Mouse (Mus musculus): Measurements from ENCODE around the gene Rab35. TPM values are rescaled to one million over a fixed set of nuclear protein-coding genes. Genes with fewer than 3 reads are reported as not detected.

Rab35 gene
- polyA plus RNA-seq, 1 experiment = 50.3 TPM

- 90% methylated on average over 11 of the region's 11 CpGs for WGBS
- Histone ChIP-seq H3K27ac (ENCODE audit: insufficient read depth, low read depth, low read length) (no peak overlapping the region), H3K36me3 (ENCODE audit: control insufficient read depth, insufficient read depth, low read length) (peaks cover 3% of the 10 kb centered on the region), H3K27me3 (replicated peaks; ENCODE audit: control insufficient read depth, insufficient read depth, low read length) (no peaks in the 10 kb centered on the region), H3K4me1 (ENCODE audit: control insufficient read depth, insufficient read depth, low read length) (no peaks in the 10 kb centered on the region), H3K4me3 (ENCODE audit: insufficient read depth, low read depth, low read length) (no peak overlapping the region)
- no peak for TF ChIP-seq CTCF (conservative IDR thresholded peaks at IDR 0.05; ENCODE audit: insufficient read depth, insufficient read length, low read depth, low read length)
- no peak for DNase-seq
These were observed 20.1 kb upstream of the Rab35 start for GRCm38 (mm10) chr5:115611566-115611965.

- H3K36me3 ChIP-seq (ENCODE audit: control insufficient read depth, insufficient read depth, low read length) = peaks cover 2% of the 10 kb centered on the region
- H3K4me1 ChIP-seq (ENCODE audit: control insufficient read depth, insufficient read depth, low read length) = no peaks in the 10 kb centered on the region
- H3K27ac ChIP-seq (ENCODE audit: insufficient read depth, low read depth, low read length) = no peak overlapping the region
- no peak overlapping the region for H3K4me3 ChIP-seq (ENCODE audit: insufficient read depth, low read depth, low read length)
- DNase-seq = no peak
- no peaks in the 10 kb centered on the region for H3K27me3 ChIP-seq (replicated peaks; ENCODE audit: control insufficient read depth, insufficient read depth, low read length)
- 81% methylated on average over 9 of the region's 9 CpGs for WGBS
- TF ChIP-seq POLR2A (IDR thresholded peaks at IDR 0.05; ENCODE audit: low read depth, low read length) (no peak), CTCF (conservative IDR thresholded peaks at IDR 0.05; ENCODE audit: insufficient read depth, insufficient read length, low read depth, low read length) (no peak)
These were observed 18.4 kb upstream of the Rab35 start for GRCm38 (mm10) chr5:115613332-115613731.

GRCm38 (mm10) chr5:115614948-115615347 is 16.8 kb upstream of the Rab35 start:
- TF ChIP-seq CTCF (conservative IDR thresholded peaks at IDR 0.05; ENCODE audit: insufficient read depth, insufficient read length, low read depth, low read length) (peak; percentile 64), POLR2A (IDR thresholded peaks at IDR 0.05; ENCODE audit: low read depth, low read length) (no peak)
- Histone ChIP-seq H3K4me1 (ENCODE audit: control insufficient read depth, insufficient read depth, low read length) (no peaks in the 10 kb centered on the region), H3K4me3 (ENCODE audit: insufficient read depth, low read depth, low read length) (no peak overlapping the region), H3K27ac (ENCODE audit: insufficient read depth, low read depth, low read length) (no peak overlapping the region), H3K27me3 (replicated peaks; ENCODE audit: control insufficient read depth, insufficient read depth, low read length) (no peaks in the 10 kb centered on the region), H3K36me3 (ENCODE audit: control insufficient read depth, insufficient read depth, low read length) (no peaks in the 10 kb centered on the region; the same call in none of the 2 replicates)
- DNase-seq = peak; percentile 41
- 66% methylated on average over 7 of the region's 7 CpGs for WGBS

GRCm38 (mm10) chr5:115619690-115620089 is 12.0 kb upstream of the Rab35 start:
- WGBS = 94% methylated on average over 15 of the region's 15 CpGs
- TF ChIP-seq CTCF (conservative IDR thresholded peaks at IDR 0.05; ENCODE audit: insufficient read depth, insufficient read length, low read depth, low read length) = no peak
- no peak for TF ChIP-seq POLR2A (IDR thresholded peaks at IDR 0.05; ENCODE audit: low read depth, low read length)
- H3K4me1 ChIP-seq (ENCODE audit: control insufficient read depth, insufficient read depth, low read length) = no peaks in the 10 kb centered on the region
- DNase-seq = no peak
- H3K4me3 ChIP-seq (ENCODE audit: insufficient read depth, low read depth, low read length) = no peak overlapping the region
- H3K36me3 ChIP-seq (ENCODE audit: control insufficient read depth, insufficient read depth, low read length) = no peaks in the 10 kb centered on the region; the same call in none of the 2 replicates
- no peak overlapping the region for H3K27ac ChIP-seq (ENCODE audit: insufficient read depth, low read depth, low read length)
- no peaks in the 10 kb centered on the region for H3K27me3 ChIP-seq (replicated peaks; ENCODE audit: control insufficient read depth, insufficient read depth, low read length)

- 76% methylated on average over 7 of the region's 7 CpGs for WGBS
- no peak for TF ChIP-seq CTCF (conservative IDR thresholded peaks at IDR 0.05; ENCODE audit: insufficient read depth, insufficient read length, low read depth, low read length)
- TF ChIP-seq POLR2A (IDR thresholded peaks at IDR 0.05; ENCODE audit: low read depth, low read length) = no peak
- H3K4me1 ChIP-seq (ENCODE audit: control insufficient read depth, insufficient read depth, low read length) = no peaks in the 10 kb centered on the region
These were observed 9.0 kb upstream of the Rab35 start for GRCm38 (mm10) chr5:115622686-115623085.

GRCm38 (mm10) chr5:115623694-115624440 is 7.8 kb upstream of the Rab35 start:
- no peak for DNase-seq
- Histone ChIP-seq H3K4me3 (ENCODE audit: insufficient read depth, low read depth, low read length) (no peak overlapping the region), H3K27ac (ENCODE audit: insufficient read depth, low read depth, low read length) (no peak overlapping the region), H3K36me3 (ENCODE audit: control insufficient read depth, insufficient read depth, low read length) (no peaks in the 10 kb centered on the region; the same call in 1 of the 2 replicates), H3K27me3 (replicated peaks; ENCODE audit: control insufficient read depth, insufficient read depth, low read length) (no peaks in the 10 kb centered on the region), H3K4me1 (ENCODE audit: control insufficient read depth, insufficient read depth, low read length) (no peaks in the 10 kb centered on the region)
- WGBS = 83% methylated on average over 9 of the region's 9 CpGs
- no peak for TF ChIP-seq POLR2A (IDR thresholded peaks at IDR 0.05; ENCODE audit: low read depth, low read length)
- TF ChIP-seq CTCF (conservative IDR thresholded peaks at IDR 0.05; ENCODE audit: insufficient read depth, insufficient read length, low read depth, low read length) = no peak

More at GRCm38 (mm10) chr5:115622686-115623085, 9.0 kb upstream of the Rab35 start:
- H3K27me3 ChIP-seq (replicated peaks; ENCODE audit: control insufficient read depth, insufficient read depth, low read length) = no peaks in the 10 kb centered on the region
- no peak overlapping the region for H3K27ac ChIP-seq (ENCODE audit: insufficient read depth, low read depth, low read length)
- no peak for DNase-seq
- H3K4me3 ChIP-seq (ENCODE audit: insufficient read depth, low read depth, low read length) = no peak overlapping the region
- no peaks in the 10 kb centered on the region; the same call in none of the 2 replicates for H3K36me3 ChIP-seq (ENCODE audit: control insufficient read depth, insufficient read depth, low read length)

- no peaks in the 10 kb centered on the region; the same call in 1 of the 2 replicates for H3K4me1 ChIP-seq (ENCODE audit: control insufficient read depth, insufficient read depth, low read length)
- H3K4me3 ChIP-seq (ENCODE audit: insufficient read depth, low read depth, low read length) = no peak overlapping the region
- 88% methylated on average over 10 of the region's 10 CpGs for WGBS
- no peak for DNase-seq
- TF ChIP-seq POLR2A (IDR thresholded peaks at IDR 0.05; ENCODE audit: low read depth, low read length) (no peak), CTCF (conservative IDR thresholded peaks at IDR 0.05; ENCODE audit: insufficient read depth, insufficient read length, low read depth, low read length) (no peak)
- H3K36me3 ChIP-seq (ENCODE audit: control insufficient read depth, insufficient read depth, low read length) = no peaks in the 10 kb centered on the region
- no peaks in the 10 kb centered on the region for H3K27me3 ChIP-seq (replicated peaks; ENCODE audit: control insufficient read depth, insufficient read depth, low read length)
- no peak overlapping the region for H3K27ac ChIP-seq (ENCODE audit: insufficient read depth, low read depth, low read length)
These were observed 5.3 kb upstream of the Rab35 start for GRCm38 (mm10) chr5:115626237-115626886.
